Mouse (Mus musculus): ENCODE results near the gene S100pbp. TPM values are rescaled to one million over a fixed set of nuclear protein-coding genes. Genes with fewer than 3 reads are reported as not detected.

Gene S100pbp
- polyA plus RNA-seq, 1 experiment from 2014 or later = 6.9 TPM

DNA sequence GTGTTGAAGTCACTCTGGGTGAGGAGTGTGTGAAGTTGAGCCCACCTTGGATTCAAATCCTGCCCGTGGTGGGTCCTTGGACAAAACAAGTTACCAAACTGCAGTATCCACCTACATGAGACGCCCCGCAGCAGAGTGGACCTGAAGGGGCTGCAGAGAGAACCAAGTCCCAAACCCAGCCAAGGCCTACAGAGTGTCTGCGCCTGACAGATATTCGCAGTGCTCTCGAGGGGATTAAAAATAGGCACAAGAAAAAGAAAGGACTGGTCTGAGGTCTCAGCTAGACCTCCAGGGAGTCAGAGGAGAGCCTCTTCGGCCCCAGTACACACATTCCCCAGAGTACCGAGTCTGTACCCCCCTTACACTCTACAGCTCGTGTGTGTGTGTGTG, 53.3 kb downstream of the S100pbp start:
- 60% methylated on average over 9 of the region's 9 CpGs for WGBS
- ATAC-seq = no peak
- no peak overlapping the region for H3K9ac ChIP-seq (ENCODE audit: low read depth, low read length)

DNA sequence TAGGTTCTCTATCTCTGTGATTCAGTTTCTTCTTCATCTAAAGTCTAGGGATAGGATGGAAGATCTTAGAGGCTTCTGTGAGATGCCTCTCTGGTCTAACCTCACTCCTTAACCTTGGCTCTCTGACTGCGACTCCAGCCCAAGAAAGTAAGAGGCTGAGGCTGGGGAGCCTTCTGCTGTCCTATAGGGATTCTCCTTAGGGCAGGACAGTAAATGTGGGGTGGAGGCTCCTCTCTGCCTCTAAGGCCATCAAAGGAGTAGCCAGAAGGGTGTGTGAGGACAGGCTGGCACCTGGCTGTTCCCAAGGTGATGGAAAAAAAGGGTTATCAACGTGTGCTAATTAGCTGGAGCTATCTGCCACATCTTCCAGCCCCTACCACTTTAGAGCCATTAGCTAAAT, 53.9 kb downstream of the S100pbp start:
- no peak overlapping the region for H3K9ac ChIP-seq (ENCODE audit: low read depth, low read length)
- ATAC-seq = no peak
- no peaks in the 10 kb centered on the region for H3K4me1 ChIP-seq (replicated peaks; ENCODE audit: control insufficient read depth, insufficient read depth, low read length)
- H3K27me3 ChIP-seq (replicated peaks; ENCODE audit: control insufficient read depth, insufficient read depth, low read length) = 0 out of 2 replicates have a peak, but pooled peaks cover 3% of the 10 kb centered on the region
- no peak for TF ChIP-seq CTCF (IDR thresholded peaks at IDR 0.05; ENCODE audit: low read depth)
- 55% methylated on average over 2 of the region's 2 CpGs for WGBS
- H3K36me3 ChIP-seq (ENCODE audit: control insufficient read depth, insufficient read depth) = no peaks in the 10 kb centered on the region; the same call in 1 of the 2 replicates
- no peak overlapping the region for H3K4me3 ChIP-seq (ENCODE audit: low read depth, low read length)
- no peaks in the 10 kb centered on the region for H3K9me3 ChIP-seq (ENCODE audit: control insufficient read depth)
- no peak overlapping the region for H3K4me2 ChIP-seq (replicated peaks; ENCODE audit: low read depth)
- no peak overlapping the region for H3K27ac ChIP-seq (ENCODE audit: low read depth, low read length)

More for the DNA sequence above, 53.3 kb downstream of the S100pbp start:
- Histone ChIP-seq H3K4me3 (ENCODE audit: low read depth, low read length) (peak overlapping the region; percentile 57), H3K27me3 (replicated peaks; ENCODE audit: control insufficient read depth, insufficient read depth, low read length) (0 out of 2 replicates have a peak, but pooled peaks cover 3% of the 10 kb centered on the region), H3K36me3 (ENCODE audit: control insufficient read depth, insufficient read depth) (no peaks in the 10 kb centered on the region; the same call in 1 of the 2 replicates), H3K27ac (ENCODE audit: low read depth, low read length) (no peak overlapping the region), H3K4me1 (replicated peaks; ENCODE audit: control insufficient read depth, insufficient read depth, low read length) (no peaks in the 10 kb centered on the region), H3K4me2 (replicated peaks; ENCODE audit: low read depth) (peak overlapping the region; percentile 96), H3K9me3 (ENCODE audit: control insufficient read depth) (no peaks in the 10 kb centered on the region)
- no peak for TF ChIP-seq CTCF (IDR thresholded peaks at IDR 0.05; ENCODE audit: low read depth)

DNA sequence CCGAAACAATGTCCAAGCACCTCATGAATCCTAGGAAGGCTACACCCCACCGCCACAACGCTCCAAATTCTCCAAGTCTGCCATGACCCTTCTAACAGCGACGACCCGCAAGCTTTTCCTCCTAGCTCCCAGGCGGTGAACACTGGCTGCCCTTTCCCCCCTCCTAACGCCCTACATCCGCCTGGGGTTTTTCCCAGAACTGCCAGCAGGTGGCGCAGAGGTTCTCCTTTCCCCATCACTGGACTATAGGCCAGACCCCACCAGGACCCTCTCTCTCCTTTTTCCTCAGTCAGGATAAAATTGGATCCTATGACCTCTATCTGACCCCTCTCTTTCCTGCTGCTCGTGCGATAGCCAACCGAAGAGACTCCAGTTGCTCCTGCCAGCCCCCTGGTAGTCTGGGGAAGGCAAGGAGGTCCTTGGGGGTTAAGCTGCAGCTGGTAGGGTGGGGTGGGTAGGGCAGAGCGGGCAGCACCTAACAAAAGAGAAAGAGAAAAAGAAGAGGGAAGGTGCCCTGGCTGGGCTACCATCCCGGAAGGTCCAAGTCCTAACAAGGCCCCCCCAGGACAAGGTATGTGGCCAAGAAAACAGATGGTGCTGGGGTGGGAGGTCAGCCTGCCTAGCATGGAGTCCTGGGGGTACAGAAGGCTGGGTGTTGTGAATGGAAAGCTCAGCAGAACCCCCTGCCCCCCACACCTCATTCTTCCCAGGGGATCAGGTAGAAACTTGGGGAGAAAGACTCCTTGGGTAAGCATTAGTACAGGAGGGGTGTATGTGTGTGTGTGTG, 54.5 kb downstream of the S100pbp start:
- no peak for ATAC-seq
- Histone ChIP-seq H3K9ac (ENCODE audit: low read depth, low read length) (no peak overlapping the region), H3K4me3 (ENCODE audit: low read depth, low read length) (peak overlapping the region; percentile 7; the same call in 1 of the 2 replicates), H3K27me3 (replicated peaks; ENCODE audit: control insufficient read depth, insufficient read depth, low read length) (0 out of 2 replicates have a peak, but pooled peaks cover 3% of the 10 kb centered on the region), H3K4me2 (replicated peaks; ENCODE audit: low read depth) (peak overlapping the region; percentile 55), H3K9me3 (ENCODE audit: control insufficient read depth) (no peaks in the 10 kb centered on the region), H3K36me3 (ENCODE audit: control insufficient read depth, insufficient read depth) (no peaks in the 10 kb centered on the region; the same call in 1 of the 2 replicates), H3K4me1 (replicated peaks; ENCODE audit: control insufficient read depth, insufficient read depth, low read length) (no peaks in the 10 kb centered on the region; the same call in 1 of the 2 replicates), H3K27ac (ENCODE audit: low read depth, low read length) (no peak overlapping the region)
- peak; percentile 90 for TF ChIP-seq CTCF (IDR thresholded peaks at IDR 0.05; ENCODE audit: low read depth)
- 10% methylated on average over 15 of the region's 15 CpGs for WGBS

DNA sequence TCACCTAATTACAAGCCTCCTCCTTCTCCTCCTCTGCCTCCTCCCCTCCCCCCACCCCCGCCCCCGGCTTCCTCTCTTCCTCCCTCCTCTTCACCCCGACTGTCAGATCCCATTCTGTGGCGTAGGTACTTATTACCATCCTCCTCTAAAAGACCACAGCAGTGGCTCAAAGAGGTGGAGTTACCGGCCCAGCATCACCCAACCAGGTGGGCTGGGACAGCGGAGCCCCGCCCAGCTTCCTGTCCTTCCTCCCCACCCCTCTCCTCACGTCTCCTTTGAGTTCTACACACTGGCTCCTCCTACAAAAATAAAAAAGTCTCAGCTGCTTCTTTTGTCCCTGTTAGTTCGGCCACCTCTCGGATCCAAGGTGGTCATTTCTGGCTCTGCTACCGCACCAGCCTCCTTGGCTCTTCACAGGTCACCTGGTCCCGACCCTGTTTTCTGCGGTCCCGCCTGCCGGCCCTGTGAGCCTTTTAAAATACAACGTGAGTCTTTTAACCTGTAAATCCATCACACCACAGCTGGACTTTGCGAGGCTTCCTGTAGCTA, 58.7 kb downstream of the S100pbp start:
- Histone ChIP-seq H3K27me3 (replicated peaks; ENCODE audit: control insufficient read depth, insufficient read depth, low read length) (peaks cover 4% of the 10 kb centered on the region; the same call in 1 of the 2 replicates), H3K4me3 (ENCODE audit: low read depth, low read length) (peak overlapping the region; percentile 24; the same call in 1 of the 2 replicates), H3K36me3 (ENCODE audit: control insufficient read depth, insufficient read depth) (no peaks in the 10 kb centered on the region), H3K27ac (ENCODE audit: low read depth, low read length) (no peak overlapping the region), H3K9me3 (ENCODE audit: control insufficient read depth) (no peaks in the 10 kb centered on the region), H3K4me1 (replicated peaks; ENCODE audit: control insufficient read depth, insufficient read depth, low read length) (peaks cover under 1% of the 10 kb centered on the region), H3K9ac (ENCODE audit: low read depth, low read length) (no peak overlapping the region), H3K4me2 (replicated peaks; ENCODE audit: low read depth) (peak overlapping the region; percentile 55)
- whole genome bisulfite sequencing = 6% methylated on average over 17 of the region's 17 CpGs
- no peak for TF ChIP-seq CTCF (IDR thresholded peaks at IDR 0.05; ENCODE audit: low read depth)
- no peak; the same call in 1 of the 2 replicates for ATAC-seq

DNA sequence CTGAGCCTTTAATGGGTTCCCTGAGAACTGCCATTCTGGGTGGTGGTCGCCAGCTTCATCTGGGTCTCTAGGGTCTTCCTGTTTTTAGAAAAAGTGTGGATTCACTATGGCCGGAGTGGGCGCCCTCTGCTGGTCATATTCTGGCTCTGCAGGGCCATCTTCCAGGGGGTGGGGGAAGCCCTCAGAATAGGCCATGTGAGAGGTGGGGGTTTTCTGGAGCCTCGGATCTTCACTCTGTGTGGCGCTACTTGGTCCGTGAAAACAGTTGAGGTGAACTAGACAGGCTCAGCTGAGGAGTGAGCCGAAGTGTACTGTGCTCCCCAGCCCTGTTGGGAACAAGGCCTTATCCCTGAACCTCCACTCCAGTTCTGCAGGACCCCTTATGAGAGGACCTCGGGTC, 59.4 kb downstream of the S100pbp start:
- Histone ChIP-seq H3K36me3 (ENCODE audit: control insufficient read depth, insufficient read depth) (no peaks in the 10 kb centered on the region), H3K4me3 (ENCODE audit: low read depth, low read length) (0 out of 2 replicates have a peak overlapping the region, but pooled peaks have one; percentile 24), H3K9me3 (ENCODE audit: control insufficient read depth) (no peaks in the 10 kb centered on the region), H3K4me2 (replicated peaks; ENCODE audit: low read depth) (peak overlapping the region; percentile 55), H3K27me3 (replicated peaks; ENCODE audit: control insufficient read depth, insufficient read depth, low read length) (peaks cover 4% of the 10 kb centered on the region; the same call in 1 of the 2 replicates), H3K27ac (ENCODE audit: low read depth, low read length) (peak overlapping the region; percentile 3; the same call in 1 of the 2 replicates), H3K4me1 (replicated peaks; ENCODE audit: control insufficient read depth, insufficient read depth, low read length) (peaks cover 4% of the 10 kb centered on the region), H3K9ac (ENCODE audit: low read depth, low read length) (peak overlapping the region; percentile 17; the same call in 1 of the 2 replicates)
- peak; percentile 15; the same call in 1 of the 2 replicates for ATAC-seq
- TF ChIP-seq CTCF (IDR thresholded peaks at IDR 0.05; ENCODE audit: low read depth) = peak; percentile 86
- WGBS = 5% methylated on average over 8 of the region's 8 CpGs

DNA sequence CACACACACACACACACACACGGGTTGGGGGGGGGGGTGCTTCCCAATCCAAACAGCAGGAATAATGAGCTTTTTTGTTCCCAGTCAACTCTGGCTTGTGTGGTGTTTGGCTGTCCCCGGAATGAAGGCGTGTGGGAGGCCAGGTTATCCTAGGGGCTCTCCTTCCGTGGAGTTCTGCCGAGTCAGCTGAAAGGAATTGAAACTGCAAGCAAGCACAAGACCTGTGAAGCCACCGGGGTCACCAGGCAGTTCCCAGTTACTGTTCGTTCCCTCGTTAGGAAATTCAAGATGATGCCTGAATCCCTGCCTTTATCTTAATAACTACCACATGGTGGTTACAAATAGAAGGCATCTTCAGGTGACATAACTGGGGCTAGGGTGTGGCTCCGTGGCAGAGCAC, 60.1 kb downstream of the S100pbp start:
- H3K9me3 ChIP-seq (ENCODE audit: control insufficient read depth) = no peaks in the 10 kb centered on the region
- WGBS = 38% methylated on average over 9 of the region's 9 CpGs
- no peaks in the 10 kb centered on the region for H3K36me3 ChIP-seq (ENCODE audit: control insufficient read depth, insufficient read depth)
- H3K27ac ChIP-seq (ENCODE audit: low read depth, low read length) = peak overlapping the region; percentile 3; the same call in 1 of the 2 replicates
- peaks cover 4% of the 10 kb centered on the region; the same call in 1 of the 2 replicates for H3K27me3 ChIP-seq (replicated peaks; ENCODE audit: control insufficient read depth, insufficient read depth, low read length)
- no peak for TF ChIP-seq CTCF (IDR thresholded peaks at IDR 0.05; ENCODE audit: low read depth)
- H3K4me1 ChIP-seq (replicated peaks; ENCODE audit: control insufficient read depth, insufficient read depth, low read length) = peaks cover 4% of the 10 kb centered on the region
- H3K4me3 ChIP-seq (ENCODE audit: low read depth, low read length) = no peak overlapping the region
- H3K9ac ChIP-seq (ENCODE audit: low read depth, low read length) = no peak overlapping the region
- H3K4me2 ChIP-seq (replicated peaks; ENCODE audit: low read depth) = peak overlapping the region; percentile 55; the same call in 1 of the 2 replicates
- ATAC-seq = peak; percentile 33

Measured in intestine, postnatal 0 days (tissue).